Mouse (Mus musculus) stomach, postnatal 0 days (tissue): ENCODE measurements around the gene Trim40. TPM values are rescaled to one million over a fixed set of nuclear protein-coding genes. Genes with fewer than 3 reads are reported as not detected.

Experiments
- ATAC-seq: fragments of 200-750 bp; cut with Nextera tagmentation; 2 replicates; pipeline ENCODE4 v1.8.0; 2017; ENCODE audit not compliant: low FRiP score, low TSS enrichment
- DNase-seq: peaks from one replicate; pipeline ENCODE4 v3.0.0-alpha.2; 2016; ENCODE audit warnings: low spot score
- H3K27ac ChIP-seq: fragments of 300-500 bp; sonication (generic); replicated peaks from 2 replicates; pipeline ENCODE4 v1.5.1; 2014; ENCODE audit warnings: mild to moderate bottlenecking, control low read depth
- H3K27me3 ChIP-seq: fragments of 300-500 bp; sonication (generic); 2 replicates; pipeline ENCODE4 v1.6.1; 2014; ENCODE audit warnings: low read length; ENCODE audit not compliant: control insufficient read depth, insufficient read depth
- H3K36me3 ChIP-seq: fragments of 300-500 bp; sonication (generic); 2 replicates; pipeline ENCODE4 v1.6.1; 2014; ENCODE audit warnings: low read length, mixed read lengths; ENCODE audit not compliant: control insufficient read depth, insufficient read depth
- H3K4me1 ChIP-seq: fragments of 300-500 bp; sonication (generic); replicated peaks from 2 replicates; pipeline ENCODE4 v1.6.1; 2014; ENCODE audit warnings: antibody characterized with exemption; ENCODE audit not compliant: control insufficient read depth, insufficient read depth
- H3K4me2 ChIP-seq: fragments of 300-500 bp; sonication (generic); replicated peaks from 2 replicates; pipeline ENCODE4 v1.6.1; 2014; ENCODE audit warnings: low read depth, mild to moderate bottlenecking, control low read depth, moderate library complexity
- H3K4me3 ChIP-seq: fragments of 300-500 bp; sonication (generic); 2 replicates; pipeline ENCODE4 v1.5.1; 2014; ENCODE audit warnings: low read depth, low read length, control low read depth
- H3K9ac ChIP-seq: fragments of 300-500 bp; sonication (generic); 2 replicates; pipeline ENCODE4 v1.6.1; 2014; ENCODE audit warnings: mild to moderate bottlenecking, low read length, control low read depth, mixed read lengths
- H3K9me3 ChIP-seq: fragments of 300-500 bp; sonication (generic); 2 replicates; pipeline ENCODE4 v1.6.1; 2016; ENCODE audit warnings: low read length; ENCODE audit not compliant: control insufficient read depth
- CTCF ChIP-seq: IDR thresholded peaks from 2 replicates; pipeline ENCODE4 v1.5.1; 2016; ENCODE audit warnings: antibody characterized with exemption, low read depth, mild to moderate bottlenecking, moderate library complexity
- EP300 ChIP-seq: optimal IDR thresholded peaks from 2 replicates; pipeline ENCODE3; 2016; ENCODE audit warnings: antibody characterized with exemption
- WGBS: fragments of 180-500 bp; shearing (Covaris S2); extraction: QIAGEN DNeasy Blood & Tissue Kit; methylation state at CpG from one replicate; pipeline ENCODE4 v1.1.7; 2014; 5-methylcytosine and 5-hydroxymethylcytosine counted together
- polyA plus RNA-seq: library from polyadenylated mRNA; unstranded; fragments of >200 nt; fragmentation: Nextera tagmentation; extraction: Ambion mirVana; gene quantifications from 2 replicates; pipeline ENCODE4 v1.2.1, GENCODE M21; 2015

The Trim40 gene
- polyA plus RNA-seq, 1 experiment from 2014 or later, result 1.0 TPM

- ATAC-seq (no peak), DNase-seq (no peak)
- Histone ChIP-seq H3K9ac (no peak overlapping the region), H3K4me1 (no peaks in the 10 kb centered on the region), H3K27me3 (no peaks in the 10 kb centered on the region), H3K4me3 (no peak overlapping the region), H3K27ac (no peak overlapping the region), H3K36me3 (peaks cover 26% of the 10 kb centered on the region), H3K4me2 (no peak overlapping the region), H3K9me3 (no peaks in the 10 kb centered on the region)
- 62% methylated on average over 5 of the region's 5 CpGs for WGBS
- TF ChIP-seq CTCF (no peak), EP300 (no peak)
Measured at GRCm38 (mm10) chr17:36851627-36852026, 38.3 kb downstream of the Trim40 start.

GRCm38 (mm10) chr17:36851200-36851599, 38.7 kb downstream of the Trim40 start:
- peak; percentile 13; the same call in 1 of the 2 replicates for ATAC-seq
- H3K27me3 ChIP-seq, result no peaks in the 10 kb centered on the region
- no peak overlapping the region for H3K4me2 ChIP-seq
- no peak overlapping the region for H3K4me3 ChIP-seq
- no peak overlapping the region for H3K27ac ChIP-seq
- no peak overlapping the region for H3K9ac ChIP-seq
- peak; percentile 36 for DNase-seq
- TF ChIP-seq CTCF, result no peak
- TF ChIP-seq EP300, result no peak
- peaks cover 26% of the 10 kb centered on the region for H3K36me3 ChIP-seq
- H3K4me1 ChIP-seq, result no peaks in the 10 kb centered on the region
- 63% methylated on average over 5 of the region's 5 CpGs for WGBS
- H3K9me3 ChIP-seq, result no peaks in the 10 kb centered on the region

GRCm38 (mm10) chr17:36849992-36850391, 39.9 kb downstream of the Trim40 start:
- peak; percentile 79 for ATAC-seq
- no peaks in the 10 kb centered on the region for H3K27me3 ChIP-seq
- H3K36me3 ChIP-seq, result peaks cover 26% of the 10 kb centered on the region
- WGBS, result 73% methylated on average over 2 of the region's 2 CpGs
- H3K9me3 ChIP-seq, result no peaks in the 10 kb centered on the region
- peak; percentile 58 for DNase-seq
- H3K9ac ChIP-seq, result no peak overlapping the region
- H3K4me3 ChIP-seq, result no peak overlapping the region
- H3K4me1 ChIP-seq, result no peaks in the 10 kb centered on the region
- H3K4me2 ChIP-seq, result no peak overlapping the region
- no peak for TF ChIP-seq EP300
- 0 out of 2 replicates have a peak overlapping the region, but pooled peaks have one; percentile 24 for H3K27ac ChIP-seq

GRCm38 (mm10) chr17:36848911-36849310, 41.0 kb downstream of the Trim40 start:
- TF ChIP-seq CTCF, result no peak
- no peak for TF ChIP-seq EP300
- 63% methylated on average over 5 of the region's 5 CpGs for WGBS

GRCm38 (mm10) chr17:36844725-36845124, 45.2 kb downstream of the Trim40 start:
- H3K4me3 ChIP-seq, result no peak overlapping the region
- 74% methylated on average over 1 of the region's 1 CpGs for WGBS
- H3K9me3 ChIP-seq, result no peaks in the 10 kb centered on the region
- no peak overlapping the region for H3K9ac ChIP-seq
- H3K27me3 ChIP-seq, result no peaks in the 10 kb centered on the region
- H3K4me2 ChIP-seq, result no peak overlapping the region
- TF ChIP-seq EP300, result no peak
- TF ChIP-seq CTCF, result no peak
- no peaks in the 10 kb centered on the region for H3K4me1 ChIP-seq
- H3K27ac ChIP-seq, result no peak overlapping the region
- ATAC-seq, result no peak
- peaks cover 3% of the 10 kb centered on the region; the same call in 1 of the 2 replicates for H3K36me3 ChIP-seq
- no peak for DNase-seq

More at GRCm38 (mm10) chr17:36848911-36849310, 41.0 kb downstream of the Trim40 start:
- Histone ChIP-seq H3K4me2 (no peak overlapping the region), H3K27ac (no peak overlapping the region), H3K9ac (no peak overlapping the region), H3K4me3 (no peak overlapping the region), H3K4me1 (no peaks in the 10 kb centered on the region), H3K27me3 (no peaks in the 10 kb centered on the region), H3K36me3 (peaks cover 19% of the 10 kb centered on the region), H3K9me3 (no peaks in the 10 kb centered on the region)
- ATAC-seq (peak; percentile 43; the same call in 1 of the 2 replicates), DNase-seq (no peak)

GRCm38 (mm10) chr17:36844286-36844719, 45.6 kb downstream of the Trim40 start:
- H3K27ac ChIP-seq, result no peak overlapping the region
- TF ChIP-seq EP300 (no peak), CTCF (no peak)
- ATAC-seq, result no peak
- no peak overlapping the region for H3K4me2 ChIP-seq
- no peak overlapping the region for H3K9ac ChIP-seq
- no peak for DNase-seq
- no peaks in the 10 kb centered on the region for H3K9me3 ChIP-seq
- H3K4me1 ChIP-seq, result no peaks in the 10 kb centered on the region
- H3K4me3 ChIP-seq, result no peak overlapping the region
- peaks cover 3% of the 10 kb centered on the region; the same call in 1 of the 2 replicates for H3K36me3 ChIP-seq
- no peaks in the 10 kb centered on the region for H3K27me3 ChIP-seq
